Mouse (Mus musculus) bone marrow macrophage, adult 2 months (primary cell): ENCODE measurements around the gene Tent5c. TPM values are rescaled to one million over a fixed set of nuclear protein-coding genes. Genes with fewer than 3 reads are reported as not detected.

Experiments
- H3K27ac ChIP-seq: 2 replicates; pipeline ENCODE4 v1.5.1; 2012; ENCODE audit warnings: low read depth, low read length; ENCODE audit not compliant: insufficient read depth
- H3K4me1 ChIP-seq: 2 replicates; pipeline ENCODE4 v1.6.1; 2012; ENCODE audit warnings: low read length; ENCODE audit not compliant: control insufficient read depth, insufficient read depth
- H3K4me3 ChIP-seq: 2 replicates; pipeline ENCODE4 v1.5.1; 2012; ENCODE audit warnings: mild to moderate bottlenecking, low read length, moderate library complexity; ENCODE audit not compliant: insufficient read depth
- CTCF ChIP-seq: IDR thresholded peaks from 2 replicates; pipeline ENCODE4 v1.5.1; 2012; ENCODE audit warnings: low read depth, mild to moderate bottlenecking, low read length, moderate library complexity
- POLR2A ChIP-seq: IDR thresholded peaks from 2 replicates; pipeline ENCODE4 v1.6.1; 2012; ENCODE audit warnings: mild to moderate bottlenecking, low read depth, low read length, borderline replicate concordance
- polyA plus RNA-seq: library from polyadenylated mRNA; stranded (reverse); fragments of >200 nt; gene quantifications from 2 replicates; pipeline ENCODE4 v1.2.4, GENCODE M21; 2012; ENCODE audit not compliant: missing spikeins, insufficient read depth, insufficient read length

The Tent5c gene
- polyA plus RNA-seq, 1 experiment: 1.3 TPM

- Histone ChIP-seq H3K27ac (no peak overlapping the region), H3K4me1 (no peaks in the 10 kb centered on the region), H3K4me3 (no peak overlapping the region)
- no peak for TF ChIP-seq CTCF
These were observed 16.0 kb downstream of the Tent5c start for GRCm38 (mm10) chr3:100473146-100473545.

DNA sequence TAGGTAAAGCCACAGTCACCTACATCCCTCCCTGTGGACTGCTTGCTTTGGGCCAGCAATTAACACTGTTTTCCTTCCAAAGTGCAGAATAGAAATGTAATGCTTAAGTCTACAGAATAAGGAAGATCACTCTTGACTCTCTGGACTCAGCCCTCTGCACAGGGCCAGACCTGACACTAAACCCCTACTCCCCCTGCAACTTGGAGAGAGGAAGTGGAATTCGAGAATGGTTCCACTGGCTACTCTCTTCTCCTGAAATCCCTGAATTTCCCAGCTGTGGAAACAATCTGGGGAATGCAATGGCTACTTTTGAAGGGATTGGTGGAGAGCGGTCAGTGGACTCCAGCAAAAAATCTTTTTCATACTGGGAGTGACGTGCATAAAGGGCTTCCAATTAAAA, 18.2 kb downstream of the Tent5c start:
- Histone ChIP-seq H3K27ac (no peak overlapping the region), H3K4me1 (no peaks in the 10 kb centered on the region), H3K4me3 (no peak overlapping the region)
- TF ChIP-seq POLR2A: no peak
- no peak for TF ChIP-seq CTCF

DNA sequence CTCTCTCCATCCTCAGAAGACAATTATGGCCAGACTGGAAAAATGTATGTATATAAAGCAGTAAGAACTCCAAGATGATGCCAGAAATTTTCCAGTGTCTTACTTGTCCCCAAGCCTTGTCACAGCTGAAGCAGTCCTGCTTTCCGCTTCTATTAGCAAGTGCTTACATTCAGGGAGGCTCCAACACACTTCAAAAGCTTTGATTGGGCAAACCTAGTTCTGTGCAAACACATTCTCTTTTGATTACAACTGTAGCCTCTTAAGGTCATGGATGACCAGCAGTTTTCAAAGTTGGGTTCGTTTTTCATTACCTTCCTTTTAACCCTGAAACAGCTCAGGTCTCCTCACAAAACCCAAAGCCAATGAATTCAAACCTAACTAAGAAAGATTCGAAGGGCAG, 19.0 kb downstream of the Tent5c start:
- Histone ChIP-seq H3K4me1 (no peaks in the 10 kb centered on the region), H3K4me3 (no peak overlapping the region), H3K27ac (no peak overlapping the region)
- TF ChIP-seq POLR2A (no peak), CTCF (no peak)

DNA sequence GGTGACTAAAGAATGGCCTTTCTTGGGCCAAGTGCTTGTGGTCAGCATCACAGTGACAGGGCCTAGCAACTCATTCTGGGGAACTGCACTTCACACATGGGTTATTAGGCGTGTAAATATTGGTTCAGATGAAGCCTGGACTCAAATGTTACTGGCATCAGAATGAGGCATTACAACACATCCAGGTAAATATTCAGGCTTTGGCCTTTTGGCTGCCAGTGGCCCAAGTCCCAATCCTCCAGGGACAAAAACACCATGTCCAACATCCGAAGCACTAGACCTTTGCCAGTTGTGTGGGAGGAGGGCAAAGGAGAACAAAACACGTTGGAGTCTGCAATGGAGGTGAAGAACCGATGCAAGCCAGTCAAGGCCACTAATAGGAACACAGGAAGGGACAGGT, 22.6 kb downstream of the Tent5c start:
- no peak overlapping the region for H3K27ac ChIP-seq
- no peak for TF ChIP-seq CTCF
- no peak for TF ChIP-seq POLR2A
- no peaks in the 10 kb centered on the region for H3K4me1 ChIP-seq

GRCm38 (mm10) chr3:100464596-100464995, 24.5 kb downstream of the Tent5c start:
- no peak for TF ChIP-seq POLR2A
- Histone ChIP-seq H3K4me3 (no peak overlapping the region), H3K27ac (no peak overlapping the region), H3K4me1 (no peaks in the 10 kb centered on the region)

More for the DNA sequence above, 22.6 kb downstream of the Tent5c start:
- H3K4me3 ChIP-seq: no peak overlapping the region

- H3K27ac ChIP-seq: no peak overlapping the region
- H3K4me3 ChIP-seq: no peak overlapping the region
- TF ChIP-seq CTCF (no peak), POLR2A (no peak)
- H3K4me1 ChIP-seq: no peaks in the 10 kb centered on the region
These were observed 25.2 kb downstream of the Tent5c start for GRCm38 (mm10) chr3:100463959-100464265.

DNA sequence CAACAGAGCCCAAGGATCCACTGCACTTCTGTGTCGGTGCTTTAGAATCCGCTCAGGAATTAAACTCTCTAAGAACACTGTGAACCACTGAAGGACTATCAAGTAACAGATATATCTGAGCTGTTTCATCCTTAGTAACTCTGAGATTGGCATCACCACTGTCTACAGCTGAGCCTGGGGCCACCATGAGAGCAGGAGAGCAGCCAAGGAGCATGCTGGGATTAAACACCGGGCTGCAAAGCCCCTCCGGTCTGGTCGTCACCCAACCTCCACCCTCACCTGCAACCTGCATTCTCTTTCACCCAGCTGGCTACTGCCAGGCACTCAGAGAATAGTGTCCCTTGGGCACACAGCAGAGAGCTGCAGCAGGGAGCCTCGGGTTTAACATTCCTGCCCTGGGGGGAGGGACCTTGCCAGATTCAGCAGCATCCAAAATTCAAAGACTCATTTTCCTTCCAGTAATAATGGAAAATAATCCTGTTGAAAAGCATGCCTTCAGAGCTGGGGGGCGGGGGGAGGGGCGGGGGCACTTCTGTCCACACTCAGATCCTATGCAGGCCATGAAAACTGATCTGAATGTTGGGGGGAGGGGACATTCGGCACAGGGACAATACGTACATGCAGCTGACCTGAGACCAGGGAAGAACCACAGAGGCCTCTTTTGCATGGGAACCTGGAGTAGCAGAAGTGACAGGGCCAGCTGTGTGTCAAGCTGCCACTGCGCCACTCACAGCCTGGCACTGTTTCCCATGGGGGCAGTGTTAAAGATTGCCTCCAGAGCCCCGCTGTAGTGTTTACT, 25.8 kb downstream of the Tent5c start:
- TF ChIP-seq POLR2A: no peak
- TF ChIP-seq CTCF: no peak
- H3K4me3 ChIP-seq: no peak overlapping the region
- H3K4me1 ChIP-seq: no peaks in the 10 kb centered on the region
- no peak overlapping the region for H3K27ac ChIP-seq

GRCm38 (mm10) chr3:100462235-100463083, 26.7 kb downstream of the Tent5c start:
- Histone ChIP-seq H3K4me1 (no peaks in the 10 kb centered on the region), H3K4me3 (no peak overlapping the region), H3K27ac (no peak overlapping the region)
- TF ChIP-seq CTCF (no peak), POLR2A (no peak)

DNA sequence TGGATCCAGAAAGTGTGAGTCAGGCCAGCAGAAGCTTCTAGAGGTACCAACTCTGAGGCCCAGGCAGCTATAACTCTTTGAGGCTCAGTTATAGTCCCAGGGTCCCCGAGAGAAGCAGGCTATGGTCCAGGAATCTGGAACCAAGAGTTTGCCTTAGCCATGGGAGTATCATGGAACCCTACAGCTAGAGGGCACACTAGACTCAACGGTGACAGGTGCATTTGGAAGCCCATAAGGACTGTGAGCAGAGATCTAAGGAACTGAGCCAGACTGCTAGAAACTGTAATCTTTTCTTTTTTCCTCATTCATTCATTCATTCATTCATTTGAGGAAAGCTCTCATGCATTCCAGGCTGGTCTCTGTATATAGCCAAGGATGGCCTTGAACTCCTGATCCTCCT, 28.6 kb downstream of the Tent5c start:
- Histone ChIP-seq H3K4me1 (no peaks in the 10 kb centered on the region), H3K4me3 (no peak overlapping the region), H3K27ac (no peak overlapping the region)
- TF ChIP-seq POLR2A (no peak), CTCF (no peak)

- no peak for TF ChIP-seq CTCF
- no peak for TF ChIP-seq POLR2A
- peaks cover 39% of the 10 kb centered on the region for H3K4me1 ChIP-seq
- H3K4me3 ChIP-seq: no peak overlapping the region
- H3K27ac ChIP-seq: no peak overlapping the region
These were observed 45.2 kb downstream of the Tent5c start for GRCm38 (mm10) chr3:100443798-100444500.
